Mouse (Mus musculus) intestine, embryonic 16.5 days (tissue): ENCODE measurements at regions not wholly inside any gene's neighbourhood (a gene's known extent, or its start where the extent isn't known, plus 50 kb on each side); places are given as distances from the start of the nearest gene placed in this dataset.
A peak's percentile ranks its signal among the peaks of the same experiment; 100 is the strongest.

Source experiments
- ATAC-seq: fragments of 200-750 bp; cut with Nextera tagmentation; 2 replicates; pipeline ENCODE4 v1.8.0; 2017; ENCODE audit warnings: moderate TSS enrichment, moderate library complexity
- H3K27ac ChIP-seq: fragments of 300-500 bp; sonication (generic); 2 replicates; pipeline ENCODE4 v1.5.1; 2014; ENCODE audit warnings: mild to moderate bottlenecking, low read length
- H3K27me3 ChIP-seq: fragments of 300-500 bp; sonication (generic); replicated peaks from 2 replicates; pipeline ENCODE4 v1.6.1; 2014; ENCODE audit warnings: low read length, control low read depth, mixed read lengths; ENCODE audit not compliant: control insufficient read depth, insufficient read depth
- H3K36me3 ChIP-seq: fragments of 300-500 bp; sonication (generic); 2 replicates; pipeline ENCODE4 v1.6.1; 2014; ENCODE audit warnings: low read length, control low read depth; ENCODE audit not compliant: control insufficient read depth, insufficient read depth
- H3K4me1 ChIP-seq: fragments of 300-500 bp; sonication (generic); 2 replicates; pipeline ENCODE4 v1.6.1; 2014; ENCODE audit warnings: low read length, control low read depth, mixed read lengths; ENCODE audit not compliant: control insufficient read depth, insufficient read depth
- H3K4me2 ChIP-seq: fragments of 300-500 bp; sonication (generic); 2 replicates; pipeline ENCODE4 v1.6.1; 2014; ENCODE audit warnings: low read depth, low read length, control low read depth
- H3K4me3 ChIP-seq: fragments of 300-500 bp; sonication (generic); 2 replicates; pipeline ENCODE4 v1.5.1; 2014; ENCODE audit warnings: mild to moderate bottlenecking, low read length
- H3K9ac ChIP-seq: fragments of 300-500 bp; sonication (generic); 2 replicates; pipeline ENCODE4 v1.6.1; 2014; ENCODE audit warnings: low read depth, low read length
- H3K9me3 ChIP-seq: fragments of 300-500 bp; sonication (generic); 2 replicates; pipeline ENCODE4 v1.6.1; 2016; ENCODE audit warnings: low read length, control low read depth; ENCODE audit not compliant: control insufficient read depth
- WGBS: fragments of 180-500 bp; shearing (Covaris S2); extraction: QIAGEN DNeasy Blood & Tissue Kit; methylation state at CpG from one replicate; pipeline ENCODE4 v1.1.7; 2014; 5-methylcytosine and 5-hydroxymethylcytosine counted together

DNA sequence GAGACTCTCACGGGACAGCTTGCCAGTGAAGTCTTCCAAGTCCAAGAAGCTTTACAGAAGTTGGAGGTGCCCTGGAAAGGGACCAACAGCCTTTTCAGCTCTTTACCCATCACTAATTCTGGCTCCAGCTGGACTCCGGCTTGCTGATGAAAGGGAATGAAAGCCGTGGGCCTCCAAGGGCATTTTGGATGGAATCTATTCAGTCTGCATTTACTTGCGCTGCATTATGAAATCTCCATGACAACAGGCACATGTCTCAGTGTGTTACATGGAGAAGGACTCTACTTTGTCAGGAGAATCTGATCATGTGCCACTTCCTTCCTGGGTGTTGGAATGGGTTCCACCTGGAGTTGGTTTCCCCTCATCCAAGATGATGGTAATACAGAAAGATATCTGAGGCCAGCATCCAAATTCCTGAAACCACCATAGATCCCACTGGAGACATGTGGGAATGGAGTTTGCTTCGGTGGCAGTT lies 102.2 kb upstream of the Tnc start:
- Histone ChIP-seq H3K4me2 (no peak overlapping the region), H3K4me1 (no peaks in the 10 kb centered on the region), H3K9ac (no peak overlapping the region), H3K27ac (no peak overlapping the region), H3K4me3 (no peak overlapping the region), H3K9me3 (no peaks in the 10 kb centered on the region), H3K36me3 (no peaks in the 10 kb centered on the region), H3K27me3 (no peaks in the 10 kb centered on the region)
- WGBS, result 74% methylated on average over 5 of the region's 5 CpGs
- no peak for ATAC-seq

- Histone ChIP-seq H3K4me3 (no peak overlapping the region), H3K27ac (no peak overlapping the region), H3K9ac (no peak overlapping the region), H3K4me1 (no peaks in the 10 kb centered on the region), H3K4me2 (no peak overlapping the region), H3K9me3 (no peaks in the 10 kb centered on the region), H3K27me3 (no peaks in the 10 kb centered on the region), H3K36me3 (no peaks in the 10 kb centered on the region)
- no peak for ATAC-seq
- 76% methylated on average over 2 of the region's 2 CpGs for WGBS
Observed at GRCm38 (mm10) chr4:64145924-64146323, 99.1 kb upstream of the Tnc start.

GRCm38 (mm10) chr4:64142963-64143362 lies 96.1 kb upstream of the Tnc start:
- no peaks in the 10 kb centered on the region for H3K27me3 ChIP-seq
- H3K4me2 ChIP-seq, result no peak overlapping the region
- no peak overlapping the region for H3K27ac ChIP-seq
- WGBS, result 72% methylated on average over 2 of the region's 2 CpGs
- H3K9ac ChIP-seq, result no peak overlapping the region
- no peaks in the 10 kb centered on the region for H3K9me3 ChIP-seq
- no peak overlapping the region for H3K4me3 ChIP-seq
- ATAC-seq, result no peak
- H3K4me1 ChIP-seq, result no peaks in the 10 kb centered on the region
- no peaks in the 10 kb centered on the region for H3K36me3 ChIP-seq

- ATAC-seq, result no peak
- Histone ChIP-seq H3K36me3 (no peaks in the 10 kb centered on the region), H3K4me1 (no peaks in the 10 kb centered on the region), H3K9ac (no peak overlapping the region), H3K4me2 (no peak overlapping the region), H3K27ac (no peak overlapping the region), H3K9me3 (no peaks in the 10 kb centered on the region), H3K27me3 (no peaks in the 10 kb centered on the region), H3K4me3 (no peak overlapping the region)
- WGBS, result 59% methylated on average over 5 of the region's 5 CpGs
Observed at GRCm38 (mm10) chr4:64142356-64142787, 95.6 kb upstream of the Tnc start.

DNA sequence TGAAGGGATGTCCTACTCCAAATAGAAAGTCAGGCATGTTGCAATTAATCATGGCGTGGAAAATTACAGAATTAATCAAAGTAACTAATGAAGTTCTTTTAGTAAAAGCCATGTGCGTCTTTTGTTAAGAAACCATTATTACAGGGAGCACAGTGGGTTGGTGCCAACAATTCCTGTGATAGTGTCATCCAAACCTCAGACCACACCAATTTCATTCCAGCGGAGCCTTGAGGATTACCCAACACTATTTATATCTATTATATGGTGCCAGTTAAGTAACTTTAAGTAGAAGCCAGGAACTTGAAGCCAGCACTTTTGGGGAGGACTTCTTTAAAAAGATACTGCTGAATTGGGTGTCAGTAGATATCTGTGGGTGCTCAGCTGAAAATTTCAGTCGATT lies 93.0 kb upstream of the Tnc start:
- Histone ChIP-seq H3K36me3 (no peaks in the 10 kb centered on the region), H3K4me3 (no peak overlapping the region), H3K27ac (no peak overlapping the region), H3K27me3 (no peaks in the 10 kb centered on the region), H3K4me1 (no peaks in the 10 kb centered on the region), H3K9ac (no peak overlapping the region), H3K9me3 (no peaks in the 10 kb centered on the region), H3K4me2 (no peak overlapping the region)
- ATAC-seq, result no peak
- WGBS, result 84% methylated on average over 4 of the region's 4 CpGs

DNA sequence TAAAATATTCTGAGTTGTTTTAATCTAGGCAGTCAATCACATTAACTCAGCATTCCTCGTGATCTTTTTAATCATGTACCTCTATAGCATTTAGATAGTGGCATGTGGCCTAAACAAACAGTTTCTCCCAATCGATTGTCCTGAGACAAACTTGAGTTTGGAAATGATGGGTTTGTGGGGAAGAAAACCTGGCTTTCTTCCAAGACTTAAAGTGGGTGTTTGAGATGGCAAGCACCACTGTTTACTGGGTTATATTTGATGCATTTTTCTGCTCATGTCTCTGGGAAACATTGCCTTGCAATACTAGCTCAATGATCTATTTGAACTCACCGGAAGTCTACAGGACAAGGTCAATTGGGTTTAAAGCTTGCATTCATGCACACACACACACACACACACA lies 88.2 kb upstream of the Tnc start:
- Histone ChIP-seq H3K9ac (no peak overlapping the region), H3K9me3 (no peaks in the 10 kb centered on the region), H3K4me1 (no peaks in the 10 kb centered on the region), H3K27me3 (no peaks in the 10 kb centered on the region), H3K4me3 (no peak overlapping the region), H3K4me2 (no peak overlapping the region), H3K27ac (no peak overlapping the region), H3K36me3 (no peaks in the 10 kb centered on the region)
- 66% methylated on average over 3 of the region's 3 CpGs for WGBS
- no peak for ATAC-seq

DNA sequence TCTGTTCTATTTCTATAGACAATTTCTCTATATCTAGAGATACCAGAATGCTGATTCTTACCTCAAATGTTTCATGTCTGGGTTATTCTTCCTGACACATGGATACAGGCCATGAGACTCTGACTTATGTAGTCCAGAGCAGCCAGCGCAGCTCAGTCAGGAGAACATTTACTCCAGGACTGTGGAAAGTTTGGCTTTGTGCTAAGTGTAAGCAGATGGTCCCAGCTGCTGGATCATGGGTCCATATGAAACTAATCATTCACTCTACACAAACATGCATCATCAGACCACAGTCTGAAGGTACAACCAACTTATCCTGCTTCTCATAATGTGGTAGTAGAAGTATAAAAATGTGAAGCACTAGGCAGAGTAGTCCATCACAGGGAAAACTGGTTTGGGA lies 82.5 kb upstream of the Tnc start:
- no peaks in the 10 kb centered on the region for H3K36me3 ChIP-seq
- no peaks in the 10 kb centered on the region for H3K27me3 ChIP-seq
- no peaks in the 10 kb centered on the region for H3K4me1 ChIP-seq
- H3K4me2 ChIP-seq, result no peak overlapping the region
- H3K9me3 ChIP-seq, result no peaks in the 10 kb centered on the region
- H3K27ac ChIP-seq, result no peak overlapping the region
- H3K9ac ChIP-seq, result no peak overlapping the region
- WGBS, result 45% methylated on average over 1 of the region's 1 CpGs
- no peak overlapping the region for H3K4me3 ChIP-seq
- peak; percentile 55 for ATAC-seq

GRCm38 (mm10) chr4:64124387-64125088 lies 77.7 kb upstream of the Tnc start:
- H3K27ac ChIP-seq, result no peak overlapping the region
- no peaks in the 10 kb centered on the region for H3K27me3 ChIP-seq
- no peaks in the 10 kb centered on the region for H3K9me3 ChIP-seq
- H3K4me1 ChIP-seq, result no peaks in the 10 kb centered on the region
- WGBS, result 80% methylated on average over 2 of the region's 2 CpGs
- H3K4me3 ChIP-seq, result no peak overlapping the region
- no peaks in the 10 kb centered on the region for H3K36me3 ChIP-seq
- no peak overlapping the region for H3K9ac ChIP-seq
- H3K4me2 ChIP-seq, result no peak overlapping the region
- no peak for ATAC-seq

DNA sequence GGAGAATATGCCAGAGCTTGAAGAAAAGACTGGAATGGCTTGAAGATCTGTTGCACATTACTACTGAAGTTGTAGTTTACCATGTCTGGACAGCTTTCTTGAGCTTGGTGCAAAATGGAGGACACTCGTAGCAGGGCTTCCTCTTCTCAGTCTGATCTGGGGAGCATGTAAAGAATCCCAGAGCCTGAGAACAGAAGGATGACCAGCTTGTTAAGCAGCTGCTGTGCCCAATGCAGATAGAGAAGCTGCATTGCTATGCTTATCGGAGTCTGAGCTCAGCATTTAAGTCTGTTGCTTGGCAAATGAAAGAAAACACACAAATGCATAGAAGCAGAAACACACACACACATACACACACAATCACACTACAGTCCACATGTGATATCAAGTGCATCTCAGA lies 76.9 kb upstream of the Tnc start:
- WGBS, result 92% methylated on average over 2 of the region's 2 CpGs
- no peaks in the 10 kb centered on the region for H3K27me3 ChIP-seq
- no peak overlapping the region for H3K4me2 ChIP-seq
- H3K4me1 ChIP-seq, result no peaks in the 10 kb centered on the region
- no peak overlapping the region for H3K4me3 ChIP-seq
- ATAC-seq, result no peak
- H3K27ac ChIP-seq, result no peak overlapping the region
- no peaks in the 10 kb centered on the region for H3K9me3 ChIP-seq
- H3K36me3 ChIP-seq, result no peaks in the 10 kb centered on the region
- no peak overlapping the region for H3K9ac ChIP-seq

DNA sequence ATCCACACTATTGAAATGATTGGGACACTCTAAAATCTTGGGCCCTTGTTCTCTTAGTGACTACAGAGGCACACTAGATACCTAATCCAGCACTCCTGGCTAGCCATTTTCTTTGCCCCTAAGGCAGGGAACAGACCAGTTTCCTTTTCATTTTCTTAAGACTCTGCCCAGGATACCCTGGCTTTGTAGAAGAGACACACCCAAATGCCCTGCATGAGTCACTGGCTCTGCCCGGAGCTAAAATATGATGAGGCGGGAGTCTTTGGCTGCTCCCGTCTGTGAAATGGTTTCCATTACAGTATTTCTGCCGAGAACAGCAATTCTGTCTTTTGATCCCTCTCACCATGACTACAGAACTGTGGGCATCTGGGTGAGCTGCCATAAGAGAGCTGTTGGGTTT lies 51.4 kb upstream of the Tnc start:
- Histone ChIP-seq H3K36me3 (no peaks in the 10 kb centered on the region), H3K9ac (no peak overlapping the region), H3K27me3 (no peaks in the 10 kb centered on the region), H3K4me3 (no peak overlapping the region), H3K27ac (no peak overlapping the region), H3K9me3 (no peaks in the 10 kb centered on the region), H3K4me1 (no peaks in the 10 kb centered on the region), H3K4me2 (no peak overlapping the region)
- WGBS, result 91% methylated on average over 4 of the region's 4 CpGs
- ATAC-seq, result no peak
